Mouse (Mus musculus): ENCODE results near the gene Nod1. TPM values are rescaled to one million over a fixed set of nuclear protein-coding genes. Genes with fewer than 3 reads are reported as not detected.
"Not testable (repeated sequence)": the region's sequence is repeated elsewhere in the genome, so short reads cannot be mapped to it uniquely, and the experiment has no call there.

The Nod1 gene
- polyA plus RNA-seq, 1 experiment from 2014 or later: 2.1 TPM

DNA sequence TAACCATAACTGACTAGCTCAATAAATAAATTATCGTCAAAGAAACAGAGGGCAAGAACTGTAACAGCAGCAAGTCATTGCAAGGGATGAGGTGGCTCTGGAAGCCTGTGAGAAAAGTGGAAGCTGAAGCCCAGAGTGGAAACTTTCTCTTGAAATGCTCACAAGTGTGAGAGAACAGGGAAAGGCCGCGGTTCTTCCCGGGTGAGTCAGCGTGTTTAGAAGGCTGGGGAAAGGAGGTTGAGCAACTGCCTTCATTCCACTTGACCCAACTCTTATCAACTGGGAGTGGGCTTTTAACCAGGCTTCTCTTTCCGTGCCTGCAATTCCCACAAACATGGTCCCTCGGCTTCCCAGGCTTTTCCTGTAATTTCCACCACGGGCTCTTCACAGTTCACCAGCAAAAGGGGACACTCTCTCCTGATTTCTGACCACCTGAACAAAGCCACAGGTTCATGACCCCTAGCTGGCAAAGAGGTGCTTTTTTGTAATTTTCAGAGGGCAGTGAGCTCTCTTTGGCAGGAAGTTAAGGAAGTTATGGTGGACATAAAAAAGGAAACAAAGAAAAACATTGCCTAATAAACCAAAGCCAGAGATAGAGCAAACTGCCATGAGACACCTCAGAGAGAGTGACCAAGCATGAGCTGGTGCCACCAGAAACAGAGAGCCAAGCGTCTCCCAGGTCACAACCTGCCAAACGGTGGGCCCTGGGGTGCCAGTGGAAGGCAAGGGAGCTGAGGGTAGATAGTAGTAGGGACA is 17.6 kb downstream of the Nod1 start:
- H3K9ac ChIP-seq (ENCODE audit: low read length): no peak overlapping the region
- no peaks in the 10 kb centered on the region for H3K9me3 ChIP-seq (ENCODE audit: control insufficient read depth, low read length)
- H3K4me1 ChIP-seq (ENCODE audit: control insufficient read depth, insufficient read depth, low read length): no peaks in the 10 kb centered on the region
- no peak overlapping the region for H3K27ac ChIP-seq (ENCODE audit: low read depth, low read length)
- ATAC-seq (ENCODE audit: low FRiP score) (no peak), DNase-seq (ENCODE audit: low spot score, missing footprints) (no peak)
- WGBS: 86% methylated on average over 10 of the region's 10 CpGs
- H3K4me2 ChIP-seq: no peak overlapping the region
- no peak overlapping the region for H3K4me3 ChIP-seq (ENCODE audit: low read depth, low read length)
- no peaks in the 10 kb centered on the region for H3K36me3 ChIP-seq (ENCODE audit: control insufficient read depth, insufficient read depth, low read length)
- H3K27me3 ChIP-seq (ENCODE audit: control insufficient read depth, insufficient read depth, low read length): no peaks in the 10 kb centered on the region

DNA sequence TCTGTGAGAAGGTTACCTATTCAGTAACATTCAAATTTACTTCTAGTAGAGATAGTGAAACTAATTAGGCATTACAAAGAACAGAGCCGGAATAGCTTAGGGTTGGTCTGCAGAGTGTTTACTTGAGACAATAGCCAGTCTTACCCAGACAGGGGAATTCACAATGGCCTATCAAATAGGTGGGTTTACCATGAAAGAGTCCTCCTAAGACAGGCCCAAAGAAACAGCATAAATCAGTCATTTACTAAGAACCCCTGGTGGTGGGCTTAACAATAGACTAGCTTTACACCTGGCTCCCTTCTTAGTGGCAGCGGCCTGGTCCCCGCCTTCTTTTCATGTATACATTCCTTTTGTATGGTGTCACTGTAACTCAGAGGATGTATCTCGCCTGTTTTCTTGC is 19.0 kb downstream of the Nod1 start:
- H3K27ac ChIP-seq (ENCODE audit: low read depth, low read length); H3K9ac ChIP-seq (ENCODE audit: low read length); H3K4me3 ChIP-seq (ENCODE audit: low read depth, low read length); H3K9me3 ChIP-seq (ENCODE audit: control insufficient read depth, low read length); H3K36me3 ChIP-seq (ENCODE audit: control insufficient read depth, insufficient read depth, low read length); H3K4me2 ChIP-seq; DNase-seq (ENCODE audit: low spot score, missing footprints); H3K27me3 ChIP-seq (ENCODE audit: control insufficient read depth, insufficient read depth, low read length); H3K4me1 ChIP-seq (ENCODE audit: control insufficient read depth, insufficient read depth, low read length); ATAC-seq (ENCODE audit: low FRiP score): not testable (repeated sequence)
- 79% methylated on average over 4 of the region's 4 CpGs for WGBS

DNA sequence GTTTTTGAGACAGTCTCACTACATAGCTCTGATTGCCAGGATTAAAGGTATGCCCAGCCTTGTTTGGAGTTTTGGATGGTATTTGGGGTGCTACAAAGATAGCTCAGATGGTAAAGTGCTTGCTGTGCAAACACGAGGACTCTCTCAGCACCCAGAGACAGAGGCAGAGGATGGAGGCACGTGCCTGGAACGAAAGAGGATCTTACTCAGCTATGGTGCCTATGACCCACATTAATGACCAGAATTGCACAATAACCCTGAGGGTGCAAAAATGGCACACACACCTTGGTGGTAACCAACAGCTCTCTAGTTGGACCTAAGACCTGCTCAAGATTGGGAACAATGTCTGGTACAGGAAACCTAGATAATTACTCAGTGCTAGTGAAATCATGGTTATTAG is 19.9 kb downstream of the Nod1 start:
- H3K27ac ChIP-seq (ENCODE audit: low read depth, low read length): no peak overlapping the region
- H3K9me3 ChIP-seq (ENCODE audit: control insufficient read depth, low read length): no peaks in the 10 kb centered on the region
- H3K4me3 ChIP-seq (ENCODE audit: low read depth, low read length): no peak overlapping the region
- DNase-seq (ENCODE audit: low spot score, missing footprints): no peak
- no peaks in the 10 kb centered on the region for H3K4me1 ChIP-seq (ENCODE audit: control insufficient read depth, insufficient read depth, low read length)
- H3K27me3 ChIP-seq (ENCODE audit: control insufficient read depth, insufficient read depth, low read length): no peaks in the 10 kb centered on the region
- ATAC-seq (ENCODE audit: low FRiP score): no peak
- WGBS: 77% methylated on average over 3 of the region's 3 CpGs
- H3K4me2 ChIP-seq: no peak overlapping the region
- no peak overlapping the region for H3K9ac ChIP-seq (ENCODE audit: low read length)
- H3K36me3 ChIP-seq (ENCODE audit: control insufficient read depth, insufficient read depth, low read length): no peaks in the 10 kb centered on the region

DNA sequence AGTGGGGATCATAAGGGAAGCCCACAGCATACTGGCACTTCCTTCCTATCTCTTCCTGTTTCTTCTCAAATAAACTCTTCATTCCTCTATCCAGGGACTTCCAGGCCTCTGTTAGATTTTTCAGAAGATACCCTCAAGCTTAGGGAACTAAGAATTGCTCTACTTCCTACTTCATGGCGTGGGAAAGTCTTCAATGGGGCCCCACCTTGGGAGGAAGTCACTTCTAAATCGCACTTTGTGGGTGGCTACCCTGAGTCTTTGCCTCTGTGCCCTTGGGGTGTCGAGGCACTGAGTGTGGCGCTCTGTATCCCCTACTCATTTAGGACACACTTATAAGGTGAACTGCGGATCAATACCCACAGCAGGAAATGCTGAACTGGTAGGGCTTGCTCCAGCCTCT is 23.7 kb downstream of the Nod1 start:
- Histone ChIP-seq H3K27me3 (ENCODE audit: control insufficient read depth, insufficient read depth, low read length) (peaks cover 4% of the 10 kb centered on the region; the same call in 1 of the 2 replicates), H3K9ac (ENCODE audit: low read length) (no peak overlapping the region), H3K4me3 (ENCODE audit: low read depth, low read length) (no peak overlapping the region), H3K9me3 (ENCODE audit: control insufficient read depth, low read length) (no peaks in the 10 kb centered on the region), H3K36me3 (ENCODE audit: control insufficient read depth, insufficient read depth, low read length) (no peaks in the 10 kb centered on the region), H3K4me1 (ENCODE audit: control insufficient read depth, insufficient read depth, low read length) (no peaks in the 10 kb centered on the region), H3K4me2 (no peak overlapping the region), H3K27ac (ENCODE audit: low read depth, low read length) (no peak overlapping the region)
- ATAC-seq (ENCODE audit: low FRiP score): no peak
- WGBS: 81% methylated on average over 5 of the region's 5 CpGs
- no peak for DNase-seq (ENCODE audit: low spot score, missing footprints)

DNA sequence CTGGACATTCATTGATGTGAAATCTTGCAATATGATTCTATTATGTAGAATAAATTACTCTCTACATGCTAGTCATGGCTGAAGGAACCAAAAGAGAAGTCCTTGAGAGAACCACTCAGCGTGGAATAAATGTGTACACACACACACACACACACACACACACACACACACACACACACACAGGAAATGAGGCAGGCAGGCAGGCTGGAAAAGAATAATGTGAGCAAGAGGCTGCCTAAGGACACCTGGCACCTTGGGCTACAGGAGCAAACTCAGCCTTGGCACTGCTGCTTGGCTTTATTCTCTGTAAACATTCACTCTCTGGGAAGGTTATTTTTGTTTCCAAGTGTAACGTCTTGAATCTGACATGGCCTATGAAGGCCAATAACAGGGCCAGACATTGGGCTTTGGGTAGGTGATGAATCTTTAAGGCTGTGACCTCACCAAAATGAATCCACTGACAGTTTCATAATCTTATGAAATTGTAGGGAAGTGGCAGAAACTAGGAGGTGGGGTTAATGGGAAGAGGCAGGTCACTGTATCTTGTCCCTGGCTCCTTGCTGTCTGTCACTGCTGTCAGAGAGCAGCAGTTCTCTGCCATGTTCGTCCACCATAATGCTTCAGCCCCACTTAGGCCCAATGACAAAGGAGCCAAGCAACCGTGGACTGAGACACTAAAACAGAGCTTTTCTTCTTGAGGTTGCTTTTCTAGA is 26.0 kb downstream of the Nod1 start:
- no peak overlapping the region for H3K27ac ChIP-seq (ENCODE audit: low read depth, low read length)
- H3K36me3 ChIP-seq (ENCODE audit: control insufficient read depth, insufficient read depth, low read length): no peaks in the 10 kb centered on the region
- WGBS: 75% methylated on average over 4 of the region's 4 CpGs
- no peak overlapping the region for H3K9ac ChIP-seq (ENCODE audit: low read length)
- no peaks in the 10 kb centered on the region for H3K4me1 ChIP-seq (ENCODE audit: control insufficient read depth, insufficient read depth, low read length)
- no peak overlapping the region for H3K4me3 ChIP-seq (ENCODE audit: low read depth, low read length)
- H3K4me2 ChIP-seq: no peak overlapping the region
- peaks cover 6% of the 10 kb centered on the region; the same call in 1 of the 2 replicates for H3K27me3 ChIP-seq (ENCODE audit: control insufficient read depth, insufficient read depth, low read length)
- ATAC-seq (ENCODE audit: low FRiP score) (no peak), DNase-seq (ENCODE audit: low spot score, missing footprints) (no peak)
- no peaks in the 10 kb centered on the region for H3K9me3 ChIP-seq (ENCODE audit: control insufficient read depth, low read length)

DNA sequence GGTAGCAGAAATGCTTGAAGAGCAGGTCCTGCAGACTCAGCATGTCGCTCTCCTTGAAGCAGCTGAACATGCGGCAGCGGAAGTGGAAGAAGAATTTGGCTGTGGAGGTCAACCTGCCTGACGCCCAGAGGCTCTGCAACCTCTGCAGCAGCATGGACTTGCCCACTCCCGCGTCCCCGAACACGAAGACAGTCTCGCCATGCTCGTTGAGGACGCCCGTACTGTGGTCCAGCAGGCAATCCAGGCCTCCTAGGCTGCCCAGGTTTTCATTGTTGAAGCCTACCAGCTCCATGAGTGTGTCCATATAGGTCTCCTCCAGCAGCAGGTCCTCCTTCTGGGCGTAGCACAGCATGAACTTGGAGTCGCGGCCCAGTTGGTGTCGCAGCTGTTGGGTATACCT is 27.9 kb downstream of the Nod1 start:
- Histone ChIP-seq H3K4me2 (no peak overlapping the region), H3K9ac (ENCODE audit: low read length) (no peak overlapping the region), H3K4me1 (ENCODE audit: control insufficient read depth, insufficient read depth, low read length) (no peaks in the 10 kb centered on the region), H3K4me3 (ENCODE audit: low read depth, low read length) (no peak overlapping the region), H3K27me3 (ENCODE audit: control insufficient read depth, insufficient read depth, low read length) (peaks cover 6% of the 10 kb centered on the region; the same call in 1 of the 2 replicates), H3K27ac (ENCODE audit: low read depth, low read length) (no peak overlapping the region), H3K9me3 (ENCODE audit: control insufficient read depth, low read length) (no peaks in the 10 kb centered on the region), H3K36me3 (ENCODE audit: control insufficient read depth, insufficient read depth, low read length) (no peaks in the 10 kb centered on the region)
- ATAC-seq (ENCODE audit: low FRiP score): no peak
- WGBS: 81% methylated on average over 16 of the region's 16 CpGs
- no peak for DNase-seq (ENCODE audit: low spot score, missing footprints)

DNA sequence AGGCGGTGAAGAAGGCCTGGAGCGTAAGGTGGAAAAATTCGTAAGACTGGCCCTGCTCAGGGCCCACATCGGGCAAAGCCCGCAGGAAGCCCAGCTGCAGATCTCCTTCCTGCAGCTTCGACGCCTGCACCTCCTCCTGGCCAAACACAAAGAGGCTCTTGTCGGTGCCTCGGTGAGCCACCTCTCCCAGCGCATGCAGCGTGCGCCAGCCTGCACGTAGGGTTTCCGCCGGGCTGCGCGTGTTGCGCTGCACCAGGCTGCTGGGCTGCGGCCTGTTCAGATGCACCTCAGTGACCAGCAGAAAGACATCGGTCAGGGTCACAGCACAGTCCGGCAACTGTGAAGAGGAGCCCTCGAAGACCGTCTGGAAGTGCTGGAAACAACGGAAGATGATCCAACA is 28.7 kb downstream of the Nod1 start:
- Histone ChIP-seq H3K4me1 (ENCODE audit: control insufficient read depth, insufficient read depth, low read length) (no peaks in the 10 kb centered on the region), H3K9me3 (ENCODE audit: control insufficient read depth, low read length) (no peaks in the 10 kb centered on the region), H3K9ac (ENCODE audit: low read length) (no peak overlapping the region), H3K4me3 (ENCODE audit: low read depth, low read length) (no peak overlapping the region), H3K36me3 (ENCODE audit: control insufficient read depth, insufficient read depth, low read length) (no peaks in the 10 kb centered on the region), H3K27me3 (ENCODE audit: control insufficient read depth, insufficient read depth, low read length) (peaks cover 6% of the 10 kb centered on the region; the same call in 1 of the 2 replicates), H3K27ac (ENCODE audit: low read depth, low read length) (no peak overlapping the region), H3K4me2 (no peak overlapping the region)
- ATAC-seq (ENCODE audit: low FRiP score) (no peak), DNase-seq (ENCODE audit: low spot score, missing footprints) (no peak)
- 49% methylated on average over 24 of the region's 24 CpGs for WGBS

DNA sequence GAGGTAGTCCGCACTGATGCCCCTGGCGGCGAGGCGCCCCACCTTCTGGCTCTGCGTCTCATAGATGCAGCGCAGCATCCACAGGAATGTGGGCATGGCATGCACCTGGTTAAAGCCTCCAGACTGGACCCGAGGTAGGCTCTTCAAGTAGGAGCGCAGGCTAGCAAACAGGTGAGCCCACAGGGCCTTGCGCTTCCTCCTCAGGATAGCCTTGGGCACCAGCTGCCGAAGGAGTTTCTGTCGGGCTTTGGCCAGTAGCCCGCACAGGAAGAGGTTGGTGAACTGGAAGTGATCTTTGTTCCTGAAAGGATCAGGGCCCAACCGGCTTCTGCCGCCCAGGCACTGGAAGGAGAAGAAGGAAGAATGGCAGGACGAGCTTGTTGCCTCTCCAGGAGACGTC is 29.1 kb downstream of the Nod1 start:
- 72% methylated on average over 16 of the region's 16 CpGs for WGBS
- H3K4me3 ChIP-seq (ENCODE audit: low read depth, low read length): no peak overlapping the region
- no peak for DNase-seq (ENCODE audit: low spot score, missing footprints)
- H3K9ac ChIP-seq (ENCODE audit: low read length): no peak overlapping the region
- no peak for ATAC-seq (ENCODE audit: low FRiP score)
- peaks cover 6% of the 10 kb centered on the region; the same call in 1 of the 2 replicates for H3K27me3 ChIP-seq (ENCODE audit: control insufficient read depth, insufficient read depth, low read length)
- no peaks in the 10 kb centered on the region for H3K9me3 ChIP-seq (ENCODE audit: control insufficient read depth, low read length)
- no peak overlapping the region for H3K27ac ChIP-seq (ENCODE audit: low read depth, low read length)
- no peaks in the 10 kb centered on the region for H3K36me3 ChIP-seq (ENCODE audit: control insufficient read depth, insufficient read depth, low read length)
- H3K4me1 ChIP-seq (ENCODE audit: control insufficient read depth, insufficient read depth, low read length): no peaks in the 10 kb centered on the region
- no peak overlapping the region for H3K4me2 ChIP-seq

DNA sequence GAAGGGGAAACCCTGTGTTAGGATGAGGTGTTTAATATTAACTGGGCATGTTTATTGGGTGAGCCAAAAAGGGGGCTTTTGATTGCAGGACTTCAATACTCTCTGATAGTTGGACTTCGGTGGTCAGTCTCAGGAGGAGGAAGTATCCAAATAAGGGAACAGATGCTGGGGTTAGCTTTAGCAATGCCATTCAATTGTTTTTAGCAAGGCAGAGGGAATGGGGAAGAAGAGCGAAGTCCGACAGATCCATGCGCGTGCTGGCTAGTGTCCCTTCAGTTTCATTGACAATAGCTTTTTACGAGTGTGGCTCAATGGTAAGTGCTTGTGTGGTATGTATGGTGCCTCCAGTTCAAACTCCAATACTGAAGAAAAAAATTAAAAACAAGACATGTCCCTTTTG is 31.3 kb downstream of the Nod1 start:
- DNase-seq (ENCODE audit: low spot score, missing footprints) (no peak), ATAC-seq (ENCODE audit: low FRiP score) (no peak)
- H3K4me1 ChIP-seq (ENCODE audit: control insufficient read depth, insufficient read depth, low read length): no peaks in the 10 kb centered on the region
- no peak overlapping the region for H3K4me2 ChIP-seq
- H3K9ac ChIP-seq (ENCODE audit: low read length): no peak overlapping the region
- H3K36me3 ChIP-seq (ENCODE audit: control insufficient read depth, insufficient read depth, low read length): no peaks in the 10 kb centered on the region
- H3K27me3 ChIP-seq (ENCODE audit: control insufficient read depth, insufficient read depth, low read length): peaks cover 6% of the 10 kb centered on the region; the same call in 1 of the 2 replicates
- no peaks in the 10 kb centered on the region for H3K9me3 ChIP-seq (ENCODE audit: control insufficient read depth, low read length)
- WGBS: 94% methylated on average over 6 of the region's 6 CpGs
- H3K4me3 ChIP-seq (ENCODE audit: low read depth, low read length): no peak overlapping the region
- no peak overlapping the region for H3K27ac ChIP-seq (ENCODE audit: low read depth, low read length)
